Mouse (Mus musculus) bone marrow, adult 2 months (tissue): Measurements from ENCODE around the gene Unc13d. TPM values are rescaled to one million over a fixed set of nuclear protein-coding genes. Genes with fewer than 3 reads are reported as not detected.
A peak's percentile ranks its signal among the peaks of the same experiment; 100 is the strongest.

Source experiments
- H3K27ac ChIP-seq: fragments of 200-500 bp; 2 replicates; pipeline ENCODE4 v1.5.1; 2012; ENCODE audit warnings: low read depth, mild to moderate bottlenecking, control low read depth, inconsistent platforms, low read length; ENCODE audit not compliant: control insufficient read depth, poor library complexity, insufficient read depth
- H3K4me1 ChIP-seq: fragments of 200-500 bp; 2 replicates; pipeline ENCODE4 v1.6.1; 2011; ENCODE audit warnings: low read length; ENCODE audit not compliant: control insufficient read depth, insufficient read depth
- H3K4me3 ChIP-seq: fragments of 200-500 bp; replicated peaks from 2 replicates; pipeline ENCODE3; 2011; ENCODE audit warnings: mild to moderate bottlenecking, low read depth, low read length, control low read depth; ENCODE audit not compliant: control insufficient read depth
- CTCF ChIP-seq: fragments of 200-500 bp; IDR thresholded peaks from 2 replicates; pipeline ENCODE4 v1.5.1; 2011; ENCODE audit warnings: low read length, control low read depth; ENCODE audit not compliant: control insufficient read depth, insufficient read depth
- POLR2A ChIP-seq: fragments of 200-500 bp; IDR thresholded peaks from 2 replicates; pipeline ENCODE4 v1.6.1; 2011; ENCODE audit warnings: low read depth, mild to moderate bottlenecking, control low read depth, low read length, borderline replicate concordance; ENCODE audit not compliant: control insufficient read depth
- WGBS: fragments of 180-500 bp; shearing (Covaris S2); methylation state at CpG from one replicate; pipeline ENCODE4 v1.1.7; 2018; 5-methylcytosine and 5-hydroxymethylcytosine counted together
- polyA plus RNA-seq: library from polyadenylated mRNA; stranded (reverse); fragments of >200 nt; gene quantifications from 2 replicates; pipeline ENCODE4 v1.2.4, GENCODE M21; 2011; ENCODE audit warnings: low replicate concordance; ENCODE audit not compliant: missing spikeins, insufficient read depth, insufficient read length

Gene Unc13d
- polyA plus RNA-seq, 1 experiment: 63.0 TPM

DNA sequence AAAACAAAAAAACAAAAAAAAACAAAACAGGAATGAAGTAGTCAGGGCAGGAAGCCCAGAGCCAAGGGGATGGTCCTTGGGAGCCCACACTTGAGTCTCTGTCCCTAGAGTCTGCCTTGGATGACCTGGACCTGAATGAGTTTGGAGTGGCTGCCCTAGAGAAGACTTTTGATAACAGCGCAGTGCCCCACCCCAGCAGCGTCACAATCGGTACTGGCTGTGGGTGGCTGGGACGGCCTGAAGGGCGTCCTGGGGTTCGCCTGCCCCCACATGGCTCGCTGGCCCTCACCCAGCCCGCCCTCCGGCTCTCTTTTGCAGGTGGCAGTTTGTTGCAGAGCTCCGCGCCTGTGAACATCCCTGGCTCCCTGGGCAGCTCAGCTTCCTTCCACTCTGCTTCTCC, 21.9 kb downstream of the Unc13d start:
- peaks cover 3% of the 10 kb centered on the region; the same call in 1 of the 2 replicates for H3K4me1 ChIP-seq
- H3K4me3 ChIP-seq: no peak overlapping the region
- WGBS: 66% methylated on average over 11 of the region's 11 CpGs
- TF ChIP-seq CTCF: no peak
- no peak for TF ChIP-seq POLR2A
- H3K27ac ChIP-seq: no peak overlapping the region

DNA sequence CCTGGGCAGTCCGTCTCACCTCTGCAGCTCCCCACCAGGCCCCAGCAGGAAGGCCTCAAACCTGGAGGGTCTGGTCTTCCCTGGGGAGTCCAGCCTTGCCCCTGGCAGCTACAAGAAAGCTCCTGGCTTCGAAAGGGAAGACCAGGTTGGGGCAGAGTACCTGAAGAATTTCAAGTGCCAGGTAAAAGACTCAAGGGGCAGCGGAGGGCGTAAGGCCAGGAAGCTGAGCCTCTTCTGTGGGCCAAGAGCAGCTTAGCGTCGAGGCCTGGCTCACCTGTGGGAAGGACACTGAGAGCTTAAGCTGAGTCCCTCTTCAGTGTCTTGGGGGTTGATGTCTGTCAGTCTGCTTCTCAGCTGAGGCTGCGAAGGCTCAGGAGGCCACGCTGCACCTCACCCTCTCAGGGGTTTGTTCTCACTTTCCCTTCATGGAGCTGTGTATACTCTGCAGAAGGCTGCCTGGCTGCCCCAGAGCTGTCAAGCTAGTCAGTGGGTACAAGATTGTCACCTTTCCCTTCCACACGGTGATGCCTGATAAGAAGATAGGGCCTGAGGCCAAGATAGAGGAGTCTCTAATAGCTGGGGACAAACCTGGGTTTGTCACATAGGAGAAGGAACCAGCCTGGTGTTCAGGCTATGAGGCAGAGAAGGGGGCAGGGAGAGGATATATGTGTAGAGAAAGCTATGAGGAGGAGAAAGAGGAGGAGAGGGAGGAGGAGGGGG, 24.1 kb downstream of the Unc13d start:
- H3K4me1 ChIP-seq: peaks cover 3% of the 10 kb centered on the region; the same call in 1 of the 2 replicates
- no peak overlapping the region for H3K4me3 ChIP-seq
- peak overlapping the region; percentile 14; the same call in 1 of the 2 replicates for H3K27ac ChIP-seq
- TF ChIP-seq CTCF: no peak
- TF ChIP-seq POLR2A: no peak
- 84% methylated on average over 9 of the region's 9 CpGs for WGBS

DNA sequence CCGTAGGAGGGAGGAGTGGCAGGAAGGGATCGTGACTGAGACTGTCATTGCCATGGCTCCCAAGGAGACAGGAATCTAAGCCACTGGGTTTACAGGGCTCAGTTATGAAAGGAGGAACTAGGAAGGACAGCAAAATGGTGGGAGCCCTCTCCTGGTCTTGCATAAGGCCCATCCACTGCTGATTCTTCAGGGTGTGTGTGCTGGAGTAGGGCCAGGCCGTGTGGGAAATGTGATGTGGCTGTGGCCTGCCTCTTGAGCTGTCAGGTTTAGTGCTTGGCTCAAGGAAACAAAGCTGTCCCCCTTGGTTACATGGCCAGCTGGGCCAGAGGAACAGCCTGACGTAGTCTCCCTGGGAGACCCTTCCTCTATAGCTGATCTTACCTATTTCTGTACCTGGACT, 27.6 kb downstream of the Unc13d start:
- no peak overlapping the region for H3K4me3 ChIP-seq
- H3K27ac ChIP-seq: no peak overlapping the region
- no peaks in the 10 kb centered on the region for H3K4me1 ChIP-seq
- no peak for TF ChIP-seq POLR2A
- WGBS: 77% methylated on average over 4 of the region's 4 CpGs

DNA sequence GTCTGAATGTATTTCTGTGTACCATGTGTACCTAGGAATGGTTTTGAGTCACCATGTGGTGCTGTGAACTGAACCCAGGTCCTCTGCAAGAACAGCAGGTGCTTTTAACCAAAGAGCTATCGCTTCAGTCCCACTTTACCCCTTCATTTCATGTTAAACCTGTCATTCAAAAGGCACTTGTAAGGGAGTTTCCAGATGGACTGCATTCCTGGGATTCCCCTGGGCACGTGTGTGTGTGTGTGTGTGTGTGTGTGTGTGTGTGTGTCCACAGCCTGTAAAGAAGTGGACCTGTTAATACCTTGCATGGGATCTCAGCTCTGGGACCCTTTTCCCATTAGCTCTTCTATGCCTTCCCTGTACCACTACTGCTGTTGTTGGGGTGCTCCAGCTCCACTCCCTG, 28.2 kb downstream of the Unc13d start:
- TF ChIP-seq CTCF (no peak), POLR2A (no peak)
- no peaks in the 10 kb centered on the region for H3K4me1 ChIP-seq
- no peak overlapping the region for H3K27ac ChIP-seq
- 83% methylated on average over 2 of the region's 2 CpGs for WGBS
- H3K4me3 ChIP-seq: no peak overlapping the region

DNA sequence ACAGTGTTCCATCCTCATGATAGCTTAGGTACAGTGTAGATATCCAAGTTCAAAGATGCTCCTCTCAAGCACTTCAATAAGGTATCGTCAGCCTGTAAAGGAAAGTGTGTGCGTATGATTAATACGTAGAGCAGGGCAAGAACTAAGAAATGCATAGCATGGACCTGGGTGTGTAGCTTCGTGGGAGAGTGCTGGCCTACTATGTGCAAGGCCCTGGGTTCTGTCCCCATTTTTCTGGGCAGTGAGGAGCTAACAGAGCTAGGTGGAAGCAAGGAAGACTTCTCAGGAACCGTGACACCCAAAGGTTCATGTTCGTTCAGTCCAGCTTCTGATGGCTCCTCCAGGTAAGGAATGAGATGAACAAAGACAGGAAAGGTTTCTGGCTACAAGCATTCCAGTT, 32.6 kb downstream of the Unc13d start:
- no peak overlapping the region for H3K27ac ChIP-seq
- H3K4me3 ChIP-seq: no peak overlapping the region
- TF ChIP-seq POLR2A (no peak), CTCF (no peak)
- H3K4me1 ChIP-seq: no peaks in the 10 kb centered on the region
- 91% methylated on average over 6 of the region's 6 CpGs for WGBS

DNA sequence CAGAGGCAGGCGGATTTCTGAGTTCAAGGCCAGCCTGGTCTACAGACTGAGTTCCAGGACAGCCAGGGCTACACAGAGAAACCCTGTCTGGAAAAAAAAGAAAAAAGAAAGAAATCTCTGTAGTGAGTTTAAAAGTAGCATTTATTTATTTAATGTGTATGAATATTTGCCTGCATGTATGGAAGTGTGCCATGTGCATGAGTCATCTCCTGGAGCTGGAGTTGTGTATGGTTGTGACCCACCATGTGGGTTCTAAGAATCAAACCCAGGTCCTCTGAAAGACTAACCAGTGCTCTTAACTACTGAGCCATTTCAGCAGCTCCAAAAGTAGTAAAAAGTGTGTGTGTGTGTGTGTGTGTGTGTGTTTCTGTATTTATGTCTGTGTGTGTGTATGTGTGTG, 34.5 kb downstream of the Unc13d start:
- TF ChIP-seq CTCF (no peak), POLR2A (no peak)
- Histone ChIP-seq H3K27ac (no peak overlapping the region), H3K4me1 (no peaks in the 10 kb centered on the region), H3K4me3 (no peak overlapping the region)
- 88% methylated on average over 1 of the region's 1 CpGs for WGBS

DNA sequence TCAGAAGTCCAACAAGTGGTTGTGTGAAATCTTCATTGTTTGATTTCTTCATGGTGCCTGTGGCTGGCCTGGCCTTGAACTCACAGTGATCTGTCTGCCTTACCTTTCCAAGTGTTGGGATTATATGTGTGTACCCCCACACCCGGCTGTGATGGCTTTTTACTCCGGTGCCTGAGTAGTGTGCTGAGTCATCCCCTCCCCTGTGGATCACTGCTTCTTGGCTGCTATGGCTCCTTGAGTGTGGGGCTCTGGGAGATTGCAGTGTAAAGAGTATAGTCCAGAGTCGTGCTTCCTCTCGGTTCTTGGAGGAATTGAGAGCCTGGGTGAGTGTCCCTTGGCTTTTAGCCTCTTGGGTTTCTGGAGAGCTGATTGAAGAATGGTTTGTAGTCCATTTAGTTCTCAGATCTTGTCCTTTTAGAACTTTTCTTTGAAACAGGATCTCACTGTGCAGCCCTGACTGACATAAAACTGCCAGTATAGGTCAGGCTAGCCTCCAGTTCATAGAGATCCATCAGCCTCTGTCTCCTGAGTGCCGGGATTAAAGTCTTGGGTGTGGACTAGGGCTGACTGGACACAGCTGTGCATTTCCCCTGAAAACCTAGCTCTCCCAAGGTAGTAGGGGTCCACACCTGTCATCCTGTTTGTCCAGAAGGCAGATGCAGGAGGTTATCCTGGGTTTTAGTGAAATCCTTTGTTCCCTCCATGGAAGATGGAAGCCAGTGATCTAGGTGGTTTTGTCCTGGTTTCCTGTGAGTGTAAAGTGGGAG, 35.2 kb downstream of the Unc13d start:
- whole genome bisulfite sequencing: 69% methylated on average over 5 of the region's 5 CpGs
- Histone ChIP-seq H3K4me1 (no peaks in the 10 kb centered on the region), H3K4me3 (no peak overlapping the region), H3K27ac (no peak overlapping the region)
- TF ChIP-seq CTCF: no peak
- no peak for TF ChIP-seq POLR2A

DNA sequence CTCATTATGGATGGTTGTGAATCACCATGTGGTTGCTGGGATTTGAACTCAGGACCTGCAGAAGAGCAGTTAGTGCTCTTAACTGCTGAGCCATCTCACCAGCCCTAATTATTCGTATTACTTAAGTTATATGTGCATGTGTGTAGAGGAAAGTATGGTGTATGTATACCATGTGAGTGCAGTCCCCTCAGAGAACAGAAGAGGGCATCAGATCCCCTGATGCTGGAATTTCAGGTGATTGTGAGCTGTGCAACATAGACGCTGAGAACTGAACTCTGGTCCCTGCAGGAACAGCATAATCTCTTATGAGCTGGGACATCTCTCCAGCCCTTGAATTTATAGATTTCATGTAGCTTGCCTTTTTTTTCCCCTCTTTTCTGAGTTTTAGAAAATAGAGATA, 35.9 kb downstream of the Unc13d start:
- TF ChIP-seq CTCF (no peak), POLR2A (no peak)
- no peak overlapping the region for H3K27ac ChIP-seq
- H3K4me1 ChIP-seq: no peaks in the 10 kb centered on the region
- H3K4me3 ChIP-seq: no peak overlapping the region
- WGBS: 94% methylated on average over 2 of the region's 2 CpGs

DNA sequence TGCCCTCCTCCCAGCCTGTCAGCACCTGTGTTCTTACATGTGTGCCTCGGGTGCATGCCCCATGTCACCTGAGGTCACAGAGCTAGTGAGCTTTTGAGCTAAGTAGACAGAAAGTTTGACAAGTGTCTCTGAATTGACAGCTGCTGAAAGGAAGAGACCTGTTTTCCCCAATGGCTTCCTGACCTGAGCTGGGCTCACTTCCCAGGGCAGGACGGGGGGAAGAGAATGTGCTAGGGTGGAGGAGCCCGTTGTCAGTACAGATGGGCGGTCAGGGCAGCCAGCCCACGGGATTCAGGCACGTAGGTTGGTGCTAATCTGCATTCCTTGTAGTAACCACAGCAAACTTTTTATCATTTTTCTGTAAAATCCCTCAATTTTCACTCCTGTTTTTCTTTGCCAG, 37.2 kb downstream of the Unc13d start:
- H3K27ac ChIP-seq: no peak overlapping the region
- no peak for TF ChIP-seq CTCF
- TF ChIP-seq POLR2A: no peak
- WGBS: 83% methylated on average over 6 of the region's 6 CpGs
- H3K4me1 ChIP-seq: no peaks in the 10 kb centered on the region
- no peak overlapping the region for H3K4me3 ChIP-seq
